Mouse (Mus musculus) neutrophil, adult 5-6 weeks (primary cell): ENCODE data around the gene Fmo5. TPM values are rescaled to one million over a fixed set of nuclear protein-coding genes. Genes with fewer than 3 reads are reported as not detected.

Source experiments
- ATAC-seq: fragments of 151-379, 151-347 bp; 2 replicates; pipeline ENCODE4 v1.8.0; 2017; ENCODE audit warnings: mild to moderate bottlenecking, moderate TSS enrichment; ENCODE audit not compliant: insufficient number of reproducible peaks, poor library complexity, low FRiP score, severe bottlenecking; ENCODE audit errors: extremely low read depth
- total RNA-seq: library from RNA; stranded (forward); fragments of 200-1000 nt; gene quantifications from 2 replicates; pipeline ENCODE4 v1.2.3, GENCODE M21; 2017

Gene Fmo5
- total RNA-seq, 1 experiment from 2014 or later: 14.2 TPM

- ATAC-seq: no peak
Observed at GRCm38 (mm10) chr3:97629941-97630340, 1.3 kb downstream of the Fmo5 start.

- no peak for ATAC-seq
Observed at GRCm38 (mm10) chr3:97630746-97631145, 2.1 kb downstream of the Fmo5 start.

DNA sequence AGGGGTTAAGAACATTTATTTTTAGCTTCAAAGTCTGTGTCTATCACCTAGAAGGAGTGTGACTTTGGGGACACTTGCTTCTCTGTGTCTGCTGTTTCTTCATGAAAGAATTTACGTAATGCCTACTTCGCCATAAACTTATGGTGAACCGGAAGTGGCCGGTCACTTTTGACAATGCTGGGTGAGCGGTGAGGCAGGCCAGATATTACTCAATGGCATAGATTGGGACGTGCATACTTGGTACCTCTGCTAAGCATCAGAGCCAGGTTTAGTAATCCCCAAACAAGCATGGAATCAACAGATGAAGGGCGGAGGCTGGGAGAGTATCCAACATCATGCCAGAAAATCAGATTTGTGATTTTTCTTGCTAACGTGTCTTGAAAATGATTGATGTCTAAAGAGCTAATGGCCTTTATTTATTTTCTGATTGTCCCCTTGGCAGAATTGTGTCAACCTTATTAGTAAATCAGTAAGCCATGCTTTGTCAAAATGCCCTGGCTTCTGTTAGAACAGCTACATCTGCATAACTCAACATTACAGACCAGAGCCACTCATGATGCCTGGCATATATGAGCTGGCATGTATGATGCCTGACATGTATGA is 2.8 kb downstream of the Fmo5 start:
- ATAC-seq: peak; percentile 37; the same call in 1 of the 2 replicates

- ATAC-seq: no peak
Observed at GRCm38 (mm10) chr3:97633456-97633855, 4.9 kb downstream of the Fmo5 start.

GRCm38 (mm10) chr3:97634288-97634761 is 5.7 kb downstream of the Fmo5 start:
- no peak for ATAC-seq

- ATAC-seq: no peak
Observed at GRCm38 (mm10) chr3:97641396-97641795, 12.8 kb downstream of the Fmo5 start.

GRCm38 (mm10) chr3:97642001-97642400 is 13.4 kb downstream of the Fmo5 start:
- no peak for ATAC-seq

- no peak for ATAC-seq
Observed at GRCm38 (mm10) chr3:97648518-97648917, 19.9 kb downstream of the Fmo5 start.

DNA sequence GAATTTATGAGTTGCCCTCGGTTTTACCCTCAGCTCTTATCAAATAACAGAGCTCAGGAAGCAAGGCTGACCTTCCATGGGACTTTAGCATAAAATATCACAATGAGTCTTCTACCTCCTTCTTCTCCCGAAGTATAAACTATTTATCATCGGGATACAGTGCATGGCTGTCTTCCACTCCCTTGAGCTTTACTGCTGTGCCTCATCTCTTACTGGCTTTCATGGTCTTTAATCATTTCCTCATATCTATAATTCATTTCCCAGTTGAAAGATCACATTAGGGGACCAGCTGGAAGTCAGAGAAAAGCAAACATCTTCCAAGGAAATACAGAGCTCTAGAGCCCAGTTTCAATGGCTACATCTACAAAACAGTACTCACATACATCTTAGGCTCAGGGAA is 20.4 kb downstream of the Fmo5 start:
- ATAC-seq: no peak

DNA sequence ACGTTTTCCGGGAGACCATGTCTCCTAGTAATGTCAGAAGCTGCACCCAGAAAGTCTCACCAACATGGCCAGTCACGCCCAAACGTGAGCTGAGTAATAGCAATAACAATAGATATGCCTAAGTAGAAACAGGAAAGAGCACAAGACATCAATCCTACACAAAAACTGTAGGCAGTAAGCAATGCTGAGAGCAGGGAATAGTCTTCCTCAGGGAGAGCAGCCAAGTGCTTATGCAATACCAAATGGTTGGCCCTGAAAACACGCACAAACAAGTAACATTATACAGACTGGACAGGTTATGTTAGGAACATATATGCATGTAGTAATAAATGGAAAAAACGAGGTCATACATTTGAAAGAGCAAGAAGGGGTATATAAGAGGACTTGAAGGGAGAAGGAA is 20.9 kb downstream of the Fmo5 start:
- no peak for ATAC-seq

DNA sequence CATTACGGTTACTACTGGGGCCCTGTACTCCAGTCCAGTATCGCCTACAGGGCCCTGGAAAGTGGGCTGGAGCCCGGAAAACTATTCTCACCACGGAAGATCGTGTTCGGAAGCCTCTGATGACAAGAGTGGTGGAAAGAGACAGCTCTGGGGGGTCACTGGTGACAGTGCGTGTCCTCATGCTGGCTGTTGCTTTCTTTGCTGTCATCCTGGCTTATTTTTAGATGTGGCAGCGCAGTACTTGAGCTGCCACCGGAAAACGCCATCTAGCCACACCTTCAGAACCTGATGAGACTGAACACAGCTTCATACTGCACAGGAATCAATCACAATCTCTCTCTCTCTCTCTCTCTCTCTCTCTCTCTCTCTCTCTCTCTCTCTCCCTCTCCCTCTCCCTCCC is 23.0 kb downstream of the Fmo5 start:
- no peak for ATAC-seq

- no peak for ATAC-seq
Observed at GRCm38 (mm10) chr3:97653781-97654180, 25.2 kb downstream of the Fmo5 start.

- ATAC-seq: no peak
Observed at GRCm38 (mm10) chr3:97654901-97655300, 26.3 kb downstream of the Fmo5 start.

GRCm38 (mm10) chr3:97657655-97658411 is 29.2 kb downstream of the Fmo5 start, which contains the start of gene Prkab2:
Gene Prkab2, plus strand, starts transcription at chr3:97658193.
- ATAC-seq: peak; percentile 97

- 0 out of 2 replicates have a peak, but pooled peaks have one; percentile 4 for ATAC-seq
Observed at GRCm38 (mm10) chr3:97658426-97659193, 30.0 kb downstream of the Fmo5 start.

- ATAC-seq: no peak
Observed at GRCm38 (mm10) chr3:97659746-97660145, 31.1 kb downstream of the Fmo5 start.

GRCm38 (mm10) chr3:97661206-97661605 is 32.6 kb downstream of the Fmo5 start:
- ATAC-seq: no peak

- ATAC-seq: no peak
Observed at GRCm38 (mm10) chr3:97665525-97665924, 36.9 kb downstream of the Fmo5 start.

DNA sequence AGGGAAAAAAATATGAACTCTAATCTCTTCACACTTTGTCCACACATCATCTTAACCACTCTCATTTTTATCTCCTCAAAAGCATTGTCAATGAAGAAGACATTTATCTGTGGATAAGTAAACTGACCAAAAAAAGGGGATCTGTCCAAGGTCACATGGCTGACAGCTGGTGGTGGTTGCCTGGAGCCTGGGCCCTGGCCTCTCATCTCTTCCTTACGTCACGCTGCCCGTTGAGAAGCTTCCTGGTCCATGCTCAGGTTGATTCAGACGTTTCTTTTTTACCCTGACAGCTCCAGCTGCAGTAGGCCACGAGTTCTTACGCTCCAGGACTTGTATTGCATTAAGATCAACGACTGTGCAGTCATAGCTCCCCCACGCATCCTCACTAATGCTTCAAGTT is 37.5 kb downstream of the Fmo5 start:
- no peak for ATAC-seq
